In genomic region chr6:38252139-38252538, GRCm38 (mm10) we compare ENCODE assay signal across 8 mouse cellular contexts. TPM values are rescaled to one million over a fixed set of nuclear protein-coding genes. Genes with fewer than 3 reads are reported as not detected.
A peak's percentile ranks its signal among the peaks of the same experiment; 100 is the strongest.
DNase-seq lines count a peak whose midpoint lies in the region; ATAC-seq and TF ChIP-seq lines count a peak whose summit lies in the region.

No protein-coding gene starts in this region.

- no peaks in the 10 kb centered on the region for H3K36me3 ChIP-seq in hindbrain, embryonic 11.5 days (ENCODE audit: control insufficient read depth, insufficient read depth, low read length)
- no peaks in the 10 kb centered on the region for H3K36me3 ChIP-seq in limb, embryonic 10.5 days
- H3K36me3 ChIP-seq in stomach, embryonic 14.5 days (ENCODE audit: control insufficient read depth, insufficient read depth, low read length) = no peaks in the 10 kb centered on the region

- H3K27me3 ChIP-seq in hindbrain, embryonic 11.5 days (ENCODE audit: control insufficient read depth, insufficient read depth, low read length) = no peaks in the 10 kb centered on the region
- H3K27me3 ChIP-seq in limb, embryonic 10.5 days (ENCODE audit: low read depth, poor library complexity, severe bottlenecking) = no peaks in the 10 kb centered on the region
- no peaks in the 10 kb centered on the region for H3K27me3 ChIP-seq in stomach, embryonic 14.5 days (ENCODE audit: control insufficient read depth, insufficient read depth, low read length)

- no peaks in the 10 kb centered on the region for H3K9me3 ChIP-seq in hindbrain, embryonic 11.5 days (ENCODE audit: control insufficient read depth, low read length)
- H3K9me3 ChIP-seq in limb, embryonic 10.5 days (replicated peaks) = no peaks in the 10 kb centered on the region
- H3K9me3 ChIP-seq in stomach, embryonic 14.5 days (ENCODE audit: control insufficient read depth, low read depth, low read length) = no peaks in the 10 kb centered on the region

- peaks cover 4% of the 10 kb centered on the region for H3K4me1 ChIP-seq in hindbrain, embryonic 11.5 days (replicated peaks; ENCODE audit: control insufficient read depth, insufficient read depth, low read length)
- H3K4me1 ChIP-seq in limb, embryonic 10.5 days = peaks cover 35% of the 10 kb centered on the region
- H3K4me1 ChIP-seq in stomach, embryonic 14.5 days (ENCODE audit: control insufficient read depth, insufficient read depth, low read length) = peaks cover 20% of the 10 kb centered on the region

- DNase-seq in layer of hippocampus, adult 2 months (ENCODE audit: low spot score in 2 of 2) = no peak
- DNase-seq in layer of hippocampus, adult 9-11 months = no peak
- no peak for DNase-seq in hindbrain, embryonic 11.5 days (ENCODE audit: low spot score)
- DNase-seq in limb, embryonic 10.5 days (ENCODE audit: low spot score) = peak; percentile 36
- no peak for DNase-seq in adrenal gland, adult 8-10 months
- DNase-seq in layer of hippocampus, postnatal 25 days (ENCODE audit: extremely low spot score in 1 of 2, low spot score in 1 of 2) = no peak

- WGBS in hindbrain, embryonic 11.5 days = 69% methylated on average over 10 of the region's 10 CpGs
- 61% methylated on average over 10 of the region's 10 CpGs for WGBS in limb, embryonic 10.5 days
- WGBS in stomach, embryonic 14.5 days = 58% methylated on average over 10 of the region's 10 CpGs

- H3K27ac ChIP-seq in layer of hippocampus, adult 2 months = peak overlapping the region; percentile 87
- no peak overlapping the region for H3K27ac ChIP-seq in hindbrain, embryonic 11.5 days (ENCODE audit: low read depth, low read length)
- peak overlapping the region; percentile 97 for H3K27ac ChIP-seq in limb, embryonic 10.5 days
- H3K27ac ChIP-seq in stomach, embryonic 14.5 days (ENCODE audit: low read length) = no peak overlapping the region

- peak overlapping the region; percentile 70 for H3K4me3 ChIP-seq in layer of hippocampus, adult 2 months
- H3K4me3 ChIP-seq in hindbrain, embryonic 11.5 days (ENCODE audit: low read depth, low read length) = peak overlapping the region; percentile 90
- peak overlapping the region; percentile 92 for H3K4me3 ChIP-seq in limb, embryonic 10.5 days
- H3K4me3 ChIP-seq in stomach, embryonic 14.5 days (ENCODE audit: low read depth, low read length) = 0 out of 2 replicates have a peak overlapping the region, but pooled peaks have one; percentile 84

- H3K4me2 ChIP-seq in hindbrain, embryonic 11.5 days (replicated peaks; ENCODE audit: low read depth, low read length) = peak overlapping the region; percentile 54
- peak overlapping the region; percentile 76 for H3K4me2 ChIP-seq in stomach, embryonic 14.5 days (replicated peaks; ENCODE audit: low read depth, low read length)

- no peak for ATAC-seq in hindbrain, embryonic 11.5 days (ENCODE audit: low FRiP score)
- no peak for ATAC-seq in stomach, embryonic 14.5 days (ENCODE audit: insufficient number of reproducible peaks, insufficient read depth, low FRiP score, low read depth)
- no peak for ATAC-seq in frontal cortex, adult (ENCODE audit: low TSS enrichment)

- TF ChIP-seq CTCF in layer of hippocampus, adult 2 months (conservative IDR thresholded peaks at IDR 0.05) = no peak

- H3K9ac ChIP-seq in hindbrain, embryonic 11.5 days (ENCODE audit: low read depth, low read length) = peak overlapping the region; percentile 98
- 0 out of 2 replicates have a peak overlapping the region, but pooled peaks have one; percentile 14 for H3K9ac ChIP-seq in stomach, embryonic 14.5 days (replicated peaks; ENCODE audit: low read depth, low read length)

RNA-seq across cellular contexts. Expression of gene D630045J12Rik, which starts 1.7 kb away (rescaled TPM):
- total RNA-seq in layer of hippocampus, adult 2 months (2021) = 10 to 100 TPM; 37.1 to 37.4 TPM
- polyA plus RNA-seq in hindbrain, embryonic 11.5 days (2014; fragmentation: Nextera tagmentation; extraction: Ambion mirVana) = 12.3 and 13.2 TPM in 2 replicates
- 8.2 and 8.5 TPM in 2 replicates for polyA plus RNA-seq in limb, embryonic 10.5 days (2016; fragmentation: Nextera tagmentation; extraction: Ambion mirVana)
- polyA plus RNA-seq in stomach, embryonic 14.5 days (2014; fragmentation: Nextera tagmentation; extraction: Ambion mirVana) = 6.7 and 8.1 TPM in 2 replicates
- total RNA-seq in adrenal gland, adult 8-10 months (2022) = 1 to 10 TPM; 3.5 to 7.2 (median 5.5) TPM
- total RNA-seq in layer of hippocampus, postnatal 25 days (2021) = 10 to 100 TPM; 33.2 to 43.0 TPM

RNA-seq across cellular contexts. Expression of gene Zc3hav1l, which starts 46.9 kb away (rescaled TPM):
- 1 to 10 TPM; 4.5 TPM for total RNA-seq in layer of hippocampus, adult 2 months (2021)
- 13.9 and 14.9 TPM in 2 replicates for polyA plus RNA-seq in hindbrain, embryonic 11.5 days (2014; fragmentation: Nextera tagmentation; extraction: Ambion mirVana)
- polyA plus RNA-seq in limb, embryonic 10.5 days (2016; fragmentation: Nextera tagmentation; extraction: Ambion mirVana) = 14.7 and 18.2 TPM in 2 replicates
- polyA plus RNA-seq in stomach, embryonic 14.5 days (2014; fragmentation: Nextera tagmentation; extraction: Ambion mirVana) = 13.3 and 14.8 TPM in 2 replicates
- 1 to 10 TPM; 3.5 to 4.7 (median 3.8) TPM for total RNA-seq in adrenal gland, adult 8-10 months (2022)
- 1 to 10 TPM; 3.5 to 4.3 TPM for total RNA-seq in layer of hippocampus, postnatal 25 days (2021)

Comparison
In these comparisons a context has a peak if more than half of its experiments do, and no peak if none do; other contexts are left out.
1. H3K27ac ChIP-seq: peak in layer of hippocampus, adult 2 months (single experiment) and limb, embryonic 10.5 days (single experiment); none in hindbrain, embryonic 11.5 days (single experiment) and stomach, embryonic 14.5 days (single experiment).
2. RNA of gene D630045J12Rik, which starts 1.7 kb away (total RNA-seq): 33.2 to 43.0 TPM in layer of hippocampus, postnatal 25 days and 37.1 to 37.4 TPM in layer of hippocampus, adult 2 months; 3.5 to 7.2 TPM in adrenal gland, adult 8-10 months; every median in the first group is over 4 times any median in the second.
3. Peak in every context shown above with its lines, with median percentiles within 50 percentile points of each other: H3K4me3 ChIP-seq.